Mouse (Mus musculus): Measurements from ENCODE around the gene Zfp651.

Gene Zfp651

GRCm38 (mm10) chr9:121807947-121808346, 48.8 kb downstream of the Zfp651 start:
- in situ Hi-C loops (cut with MboI, MseI): no loop called here

GRCm38 (mm10) chr9:121808511-121808910, 49.4 kb downstream of the Zfp651 start:
- in situ Hi-C loops (cut with MboI, MseI): no loop called here

- in situ Hi-C loops (cut with MboI, MseI): no loop called here
These were observed 51.1 kb downstream of the Zfp651 start for GRCm38 (mm10) chr9:121810081-121810821.

GRCm38 (mm10) chr9:121815183-121815582, 56.1 kb downstream of the Zfp651 start:
- in situ Hi-C loops (cut with MboI, MseI): no loop called here

GRCm38 (mm10) chr9:121819073-121819770, 60.1 kb downstream of the Zfp651 start:
- in situ Hi-C loops (cut with MboI, MseI): no loop called here

- in situ Hi-C loops (cut with MboI, MseI): loop anchor here in 1 of 2 experiments (5.0 kb wide), 1 partner anchor 38 kb away; no protein-coding TSS in a partner anchor
These were observed 60.8 kb downstream of the Zfp651 start for GRCm38 (mm10) chr9:121819771-121820471.

- in situ Hi-C loops (cut with MboI, MseI): loop anchor here in 1 of 2 experiments (5.0 kb wide), 1 partner anchor 38 kb away; no protein-coding TSS in a partner anchor
These were observed 61.6 kb downstream of the Zfp651 start for GRCm38 (mm10) chr9:121820765-121821164.

Data from T-helper 17 cell (primary cell).